In genomic region chr11:110330093-110330492, GRCm38 (mm10) we compare ENCODE assay signal across 14 mouse cellular contexts. TPM values are rescaled to one million over a fixed set of nuclear protein-coding genes. Genes with fewer than 3 reads are reported as not detected.
A peak's percentile ranks its signal among the peaks of the same experiment; 100 is the strongest.
DNase-seq lines count a peak whose midpoint lies in the region; ATAC-seq and TF ChIP-seq lines count a peak whose summit lies in the region.
"Had no signal": no experiment of that assay in that cellular context is flagged by ENCODE, and none has a peak within 500 bp of the region (broad histone marks: within the 10 kb centered on the region; RNA-seq: fewer than 3 reads in every experiment).

No protein-coding gene starts in this region.

- H3K4me3 ChIP-seq in forebrain, postnatal 0 days (ENCODE audit: low read depth, low read length), result no peak overlapping the region
- H3K4me3 ChIP-seq in forebrain, embryonic 12.5 days (replicated peaks), result no peak overlapping the region
- no peak overlapping the region for H3K4me3 ChIP-seq in limb, embryonic 14.5 days (replicated peaks; ENCODE audit: low read length)
- H3K4me3 ChIP-seq in limb, embryonic 10.5 days, result no peak overlapping the region
- no peak overlapping the region for H3K4me3 ChIP-seq in layer of hippocampus, adult 2 months
- H3K4me3 ChIP-seq: embryonic facial prominence, embryonic 13.5 days; gastrocnemius, adult 2 months had no signal

- H3K27ac ChIP-seq in forebrain, postnatal 0 days (ENCODE audit: low read depth, low read length), result no peak overlapping the region
- H3K27ac ChIP-seq in forebrain, embryonic 12.5 days, result no peak overlapping the region
- no peak overlapping the region for H3K27ac ChIP-seq in limb, embryonic 14.5 days (replicated peaks; ENCODE audit: low read depth, low read length)
- H3K27ac ChIP-seq in limb, embryonic 10.5 days, result no peak overlapping the region
- H3K27ac ChIP-seq in layer of hippocampus, adult 2 months, result peak overlapping the region; percentile 53
- H3K27ac ChIP-seq: embryonic facial prominence, embryonic 13.5 days; gastrocnemius, adult 2 months had no signal

- TF ChIP-seq CTCF in forebrain, postnatal 0 days (IDR thresholded peaks at IDR 0.05; ENCODE audit: low read depth), result no peak
- TF ChIP-seq CTCF in layer of hippocampus, adult 2 months (conservative IDR thresholded peaks at IDR 0.05), result no peak

- H3K4me1 ChIP-seq in forebrain, postnatal 0 days (ENCODE audit: insufficient read depth), result peaks cover 8% of the 10 kb centered on the region; the same call in 1 of the 2 replicates
- H3K4me1 ChIP-seq in forebrain, embryonic 12.5 days, result no peaks in the 10 kb centered on the region
- 0 out of 2 replicates have a peak, but pooled peaks cover 10% of the 10 kb centered on the region for H3K4me1 ChIP-seq in limb, embryonic 14.5 days (ENCODE audit: control insufficient read depth, insufficient read depth, low read length)
- H3K4me1 ChIP-seq in limb, embryonic 10.5 days, result peaks cover 8% of the 10 kb centered on the region

- H3K4me2 ChIP-seq in forebrain, postnatal 0 days (ENCODE audit: low read depth), result no peak overlapping the region
- H3K4me2 ChIP-seq in forebrain, embryonic 12.5 days, result no peak overlapping the region
- no peak overlapping the region for H3K4me2 ChIP-seq in limb, embryonic 14.5 days (replicated peaks; ENCODE audit: low read depth, low read length, severe bottlenecking)
- H3K4me2 ChIP-seq: embryonic facial prominence, embryonic 13.5 days had no signal

- TF ChIP-seq POLR2A in limb, embryonic 14.5 days (IDR thresholded peaks at IDR 0.05; ENCODE audit: borderline replicate concordance, extremely low read depth, insufficient read depth, insufficient read length), result no peak

- ATAC-seq in forebrain, postnatal 0 days, result no peak; the same call in 1 of the 2 replicates
- ATAC-seq in forebrain, embryonic 12.5 days (ENCODE audit: low FRiP score), result no peak
- ATAC-seq in limb, embryonic 14.5 days (ENCODE audit: low FRiP score, low read depth), result no peak
- ATAC-seq: midbrain, embryonic 16.5 days had no signal

- H3K27me3 ChIP-seq in forebrain, postnatal 0 days (ENCODE audit: insufficient read depth, low read length), result no peaks in the 10 kb centered on the region
- no peaks in the 10 kb centered on the region for H3K27me3 ChIP-seq in forebrain, embryonic 12.5 days
- no peaks in the 10 kb centered on the region for H3K27me3 ChIP-seq in limb, embryonic 14.5 days (ENCODE audit: control insufficient read depth, insufficient read depth, low read length)
- peaks cover 7% of the 10 kb centered on the region; the same call in 1 of the 2 replicates for H3K27me3 ChIP-seq in limb, embryonic 10.5 days (ENCODE audit: low read depth, poor library complexity, severe bottlenecking)
- H3K27me3 ChIP-seq: embryonic facial prominence, embryonic 13.5 days had no signal

- no peaks in the 10 kb centered on the region for H3K36me3 ChIP-seq in forebrain, postnatal 0 days (ENCODE audit: insufficient read depth)
- H3K36me3 ChIP-seq in forebrain, embryonic 12.5 days (replicated peaks), result no peaks in the 10 kb centered on the region
- no peaks in the 10 kb centered on the region for H3K36me3 ChIP-seq in limb, embryonic 14.5 days (ENCODE audit: control insufficient read depth, insufficient read depth, low read length)
- no peaks in the 10 kb centered on the region for H3K36me3 ChIP-seq in limb, embryonic 10.5 days
- H3K36me3 ChIP-seq: embryonic facial prominence, embryonic 13.5 days had no signal

- H3K9me3 ChIP-seq in forebrain, postnatal 0 days (ENCODE audit: low read length), result no peaks in the 10 kb centered on the region
- no peaks in the 10 kb centered on the region for H3K9me3 ChIP-seq in forebrain, embryonic 12.5 days
- no peaks in the 10 kb centered on the region for H3K9me3 ChIP-seq in limb, embryonic 14.5 days (ENCODE audit: control insufficient read depth, low read length)
- H3K9me3 ChIP-seq in limb, embryonic 10.5 days (replicated peaks), result no peaks in the 10 kb centered on the region
- H3K9me3 ChIP-seq: embryonic facial prominence, embryonic 13.5 days had no signal

- WGBS in forebrain, postnatal 0 days, result 69% methylated on average over 6 of the region's 6 CpGs
- WGBS in forebrain, embryonic 12.5 days, result 83% methylated on average over 6 of the region's 6 CpGs
- 69% methylated on average over 6 of the region's 6 CpGs for WGBS in limb, embryonic 14.5 days
- WGBS in limb, embryonic 10.5 days, result 92% methylated on average over 6 of the region's 6 CpGs

- peak; percentile 51 for DNase-seq in forebrain, postnatal 0 days
- DNase-seq in limb, embryonic 14.5 days (ENCODE audit: low spot score), result peak; percentile 45
- DNase-seq in limb, embryonic 10.5 days (ENCODE audit: low spot score), result no peak
- DNase-seq in layer of hippocampus, adult 2 months (ENCODE audit: low spot score in 2 of 2), result peak; percentile 62 to 70
- DNase-seq in right cerebral cortex, adult 18-20 months, result peak; percentile 43
- no peak for DNase-seq in heart, adult 9 months (ENCODE audit: low spot score in 2 of 2)
- no peak for DNase-seq in spleen, postnatal 10 days (ENCODE audit: low spot score in 2 of 2)
- DNase-seq: adrenal gland, postnatal 10 days; cerebellum, adult 8-10 months; gastrocnemius, adult 2 months; thymus, postnatal 25 days had no signal

- H3K9ac ChIP-seq in forebrain, postnatal 0 days, result no peak overlapping the region
- H3K9ac ChIP-seq in forebrain, embryonic 12.5 days, result no peak overlapping the region
- no peak overlapping the region for H3K9ac ChIP-seq in limb, embryonic 14.5 days (ENCODE audit: low read depth, low read length, severe bottlenecking)
- H3K9ac ChIP-seq: embryonic facial prominence, embryonic 13.5 days had no signal

RNA-seq across cellular contexts. Expression of gene Abca5, which starts 7.4 kb away (rescaled TPM):
- 17.2 and 23.9 TPM in 2 replicates for total RNA-seq in forebrain, postnatal 0 days (2014; rRNA removed)
- polyA plus RNA-seq in forebrain, postnatal 0 days (2015; fragmentation: Nextera tagmentation; extraction: Ambion mirVana), result 7.3 and 8.3 TPM in 2 replicates
- polyA plus RNA-seq in forebrain, embryonic 12.5 days (2016; fragmentation: Nextera tagmentation; extraction: Ambion mirVana), result 3.8 and 4.4 TPM in 2 replicates
- polyA plus RNA-seq in limb, embryonic 14.5 days (2012; rRNA removed), result 4.7 TPM in 2 replicates
- polyA plus RNA-seq in limb, embryonic 14.5 days (2014; fragmentation: Nextera tagmentation; extraction: Ambion mirVana), result 8.8 and 9.7 TPM in 2 replicates
- polyA plus RNA-seq in limb, embryonic 10.5 days (2016; fragmentation: Nextera tagmentation; extraction: Ambion mirVana), result 2.2 and 2.9 TPM in 2 replicates
- 10 to 100 TPM; 34.0 to 41.8 TPM for total RNA-seq in layer of hippocampus, adult 2 months (2021)

Comparison
In these comparisons a context has a peak if more than half of its experiments do, and no peak if none do; other contexts are left out.
1. DNase-seq: peak in forebrain, postnatal 0 days (single experiment), limb, embryonic 14.5 days (single experiment), layer of hippocampus, adult 2 months (2 of 2) and right cerebral cortex, adult 18-20 months (single experiment); none in limb, embryonic 10.5 days (single experiment), heart, adult 9 months (0 of 2) and spleen, postnatal 10 days (0 of 2).